Mouse (Mus musculus): Measurements from ENCODE around the gene 6030468B19Rik. TPM values are rescaled to one million over a fixed set of nuclear protein-coding genes. Genes with fewer than 3 reads are reported as not detected.

Gene 6030468B19Rik
- total and polyA plus RNA-seq, 3 experiments = 2.7 to 5.1 TPM; not detected in 1

DNA sequence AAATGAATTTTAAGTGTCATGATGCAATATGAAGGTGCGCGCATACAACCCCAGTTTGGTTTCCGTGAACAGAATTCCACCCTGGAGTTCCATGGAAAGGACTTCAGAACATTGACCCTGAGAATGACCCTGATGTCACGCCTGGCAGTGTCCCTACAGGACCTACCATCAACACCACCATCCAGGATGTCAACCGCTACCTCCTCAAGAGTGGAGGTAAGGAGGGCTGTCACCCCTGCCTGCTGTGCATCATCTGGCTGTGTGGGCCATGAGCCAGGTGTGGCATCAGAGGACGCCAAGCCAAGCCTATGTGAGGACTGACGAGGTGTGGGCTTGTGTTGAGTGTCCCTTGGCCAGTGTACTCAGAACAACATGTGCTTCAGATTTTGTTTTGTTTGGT lies 41.6 kb upstream of the 6030468B19Rik start:
- Histone ChIP-seq H3K79me2 (ENCODE audit: control insufficient read depth, insufficient read depth, low read length, poor library complexity) (no peaks in the 10 kb centered on the region), H3K9ac (ENCODE audit: control insufficient read depth, low read depth, low read length, poor library complexity, severe bottlenecking) (no peak overlapping the region), H3K4me3 (ENCODE audit: control insufficient read depth in 1 of 2, insufficient read depth in 1 of 2, low read depth in 2 of 2, low read length in 2 of 2) (no peak overlapping the region), H3K27ac (ENCODE audit: control insufficient read depth, low read depth, low read length) (no peak overlapping the region), H3K36me3 (ENCODE audit: control insufficient read depth in 1 of 2, insufficient read depth in 2 of 2, low read length in 2 of 2) (peaks cover 0 to 14% of the 10 kb centered on the region in 2 experiments; a peak in 2 of 4 replicates), H3K4me1 (ENCODE audit: control insufficient read depth in 1 of 2, insufficient read depth in 2 of 2, low read length in 2 of 2) (no peaks in the 10 kb centered on the region), H3K27me3 (ENCODE audit: control insufficient read depth in 1 of 2, insufficient read depth in 2 of 2, low read length in 2 of 2) (no peaks in the 10 kb centered on the region), H3K9me3 (replicated peaks; ENCODE audit: insufficient read depth, low read length) (no peaks in the 10 kb centered on the region)
- TF ChIP-seq POLR2A (IDR thresholded peaks at IDR 0.05; ENCODE audit: control insufficient read depth in 1 of 2, insufficient read depth in 1 of 2, low read depth in 1 of 2, low read length in 2 of 2, poor library complexity in 1 of 2) (no peak), MEF2A (IDR thresholded peaks at IDR 0.05; ENCODE audit: extremely low read depth, insufficient replicate concordance, low read depth, low read length, poor library complexity, severe bottlenecking) (no peak)
- no peak for DNase-seq (ENCODE audit: low read depth, low spot score)

DNA sequence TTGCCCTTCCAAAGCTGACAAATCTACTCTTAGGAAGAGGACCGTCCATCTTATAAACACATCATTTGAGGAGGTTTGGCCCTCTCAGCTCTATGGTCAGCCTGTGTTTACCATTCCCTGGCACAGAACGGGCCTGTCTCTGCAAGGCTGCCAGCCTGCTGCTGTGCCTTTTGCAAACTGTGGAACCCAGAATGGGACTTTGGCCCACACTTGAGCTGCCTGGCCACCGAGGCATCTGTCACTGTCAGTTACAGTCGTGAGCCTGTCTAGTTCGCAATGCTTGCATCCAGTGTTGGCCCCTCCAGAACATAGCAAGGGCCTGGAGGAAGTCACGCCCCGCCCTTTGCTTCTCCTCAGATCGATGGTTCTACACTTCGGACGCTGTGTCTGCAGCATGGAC lies 38.2 kb upstream of the 6030468B19Rik start:
- Histone ChIP-seq H3K9me3 (replicated peaks; ENCODE audit: insufficient read depth, low read length) (no peaks in the 10 kb centered on the region), H3K4me1 (ENCODE audit: control insufficient read depth in 1 of 2, insufficient read depth in 2 of 2, low read length in 2 of 2) (no peaks in the 10 kb centered on the region), H3K4me3 (ENCODE audit: control insufficient read depth in 1 of 2, insufficient read depth in 1 of 2, low read depth in 2 of 2, low read length in 2 of 2) (no peak overlapping the region), H3K36me3 (ENCODE audit: control insufficient read depth in 1 of 2, insufficient read depth in 2 of 2, low read length in 2 of 2) (peaks cover 0 to 6% of the 10 kb centered on the region in 2 experiments; a peak in 2 of 4 replicates), H3K9ac (ENCODE audit: control insufficient read depth, low read depth, low read length, poor library complexity, severe bottlenecking) (no peak overlapping the region), H3K27me3 (ENCODE audit: control insufficient read depth in 1 of 2, insufficient read depth in 2 of 2, low read length in 2 of 2) (no peaks in the 10 kb centered on the region), H3K27ac (ENCODE audit: control insufficient read depth, low read depth, low read length) (no peak overlapping the region), H3K79me2 (ENCODE audit: control insufficient read depth, insufficient read depth, low read length, poor library complexity) (no peaks in the 10 kb centered on the region)
- TF ChIP-seq MXI1 (IDR thresholded peaks at IDR 0.05; ENCODE audit: low read depth, low read length) (no peak), SMC3 (IDR thresholded peaks at IDR 0.05; ENCODE audit: low read depth, low read length) (no peak), USF2 (IDR thresholded peaks at IDR 0.05; ENCODE audit: borderline replicate concordance in 1 of 2, insufficient read depth in 1 of 2, low read depth in 1 of 2, low read length in 2 of 2) (no peak)
- DNase-seq (ENCODE audit: low read depth, low spot score) = no peak

DNA sequence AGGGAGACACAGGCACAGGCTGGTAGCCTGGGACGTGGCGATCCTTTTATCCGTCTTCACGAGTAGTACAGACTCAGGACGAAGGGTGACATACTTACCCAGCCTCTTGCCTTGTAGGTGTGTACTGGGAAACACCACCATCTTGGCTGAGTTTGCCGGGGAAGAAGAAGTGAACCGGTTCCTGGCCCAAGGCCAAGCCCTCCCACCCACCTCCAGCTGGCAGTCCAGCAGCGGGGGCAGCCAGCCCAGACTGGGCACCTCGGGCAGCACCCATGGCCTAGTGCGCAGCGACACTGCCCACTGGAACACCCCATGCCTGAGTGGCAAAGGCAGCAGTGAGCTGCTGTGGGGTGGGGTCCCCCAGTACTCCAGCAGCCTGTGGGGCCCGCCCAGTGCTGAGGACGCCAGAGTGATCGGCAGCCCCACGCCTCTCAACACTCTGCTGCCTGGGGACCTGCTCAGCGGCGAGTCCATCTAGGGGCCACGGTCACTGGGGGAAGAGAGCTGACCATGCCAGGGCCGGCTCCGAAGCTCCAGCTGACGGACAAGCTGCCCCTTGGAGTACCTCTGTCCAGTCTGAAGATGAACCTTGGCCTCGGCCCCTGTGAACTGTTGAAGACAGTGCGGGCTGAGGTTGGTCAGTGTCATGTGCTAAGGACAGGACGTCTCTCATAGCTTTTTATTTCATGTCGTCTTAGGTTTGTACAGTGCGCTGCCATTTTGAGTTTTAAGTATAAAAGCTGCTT lies 36.9 kb upstream of the 6030468B19Rik start:
- H3K27me3 ChIP-seq (ENCODE audit: control insufficient read depth in 1 of 2, insufficient read depth in 2 of 2, low read length in 2 of 2) = no peaks in the 10 kb centered on the region
- H3K9ac ChIP-seq (ENCODE audit: control insufficient read depth, low read depth, low read length, poor library complexity, severe bottlenecking) = no peak overlapping the region
- TF ChIP-seq EP300 (IDR thresholded peaks at IDR 0.05; ENCODE audit: low read depth in 1 of 2, low read length in 2 of 2) (no peak), NRF1 (IDR thresholded peaks at IDR 0.05; ENCODE audit: insufficient read depth, low read depth, low read length, poor library complexity, severe bottlenecking) (no peak), ZC3H11A (IDR thresholded peaks at IDR 0.05; ENCODE audit: low read depth, low read length) (no peak), POLR2A (IDR thresholded peaks at IDR 0.05; ENCODE audit: control insufficient read depth in 1 of 2, insufficient read depth in 1 of 2, low read depth in 1 of 2, low read length in 2 of 2, poor library complexity in 1 of 2) (no peak), MAZ (IDR thresholded peaks at IDR 0.05; ENCODE audit: low read depth, low read length) (no peak), TBP (IDR thresholded peaks at IDR 0.05; ENCODE audit: low read depth, low read length) (no peak), ETS1 (IDR thresholded peaks at IDR 0.05; ENCODE audit: low read depth, low read length) (no peak), CHD2 (IDR thresholded peaks at IDR 0.05; ENCODE audit: low read length) (no peak), HCFC1 (IDR thresholded peaks at IDR 0.05; ENCODE audit: low read depth, low read length) (no peak), CTCF (IDR thresholded peaks at IDR 0.05 in 2 of 3, conservative IDR thresholded peaks at IDR 0.05 in 1 of 3; ENCODE audit: control insufficient read depth in 1 of 3, insufficient read depth in 1 of 3, low read depth in 2 of 3, low read length in 3 of 3, poor library complexity in 1 of 3, severe bottlenecking in 1 of 3) (no peak), SMC3 (IDR thresholded peaks at IDR 0.05; ENCODE audit: low read depth, low read length) (no peak), MYB (IDR thresholded peaks at IDR 0.05; ENCODE audit: low read depth, low read length) (no peak), TAL1 (IDR thresholded peaks at IDR 0.05; ENCODE audit: low read length) (no peak), GABPA (IDR thresholded peaks at IDR 0.05; ENCODE audit: low read depth, low read length) (no peak), UBTF (IDR thresholded peaks at IDR 0.05; ENCODE audit: borderline replicate concordance, insufficient read depth, low read depth, low read length) (no peak), MXI1 (IDR thresholded peaks at IDR 0.05; ENCODE audit: low read depth, low read length) (no peak), ZKSCAN1 (IDR thresholded peaks at IDR 0.05; ENCODE audit: low read depth, low read length) (no peak)
- no peaks in the 10 kb centered on the region for H3K4me1 ChIP-seq (ENCODE audit: control insufficient read depth in 1 of 2, insufficient read depth in 2 of 2, low read length in 2 of 2)
- DNase-seq (ENCODE audit: low read depth, low spot score) = no peak
- no peak overlapping the region for H3K4me3 ChIP-seq (ENCODE audit: control insufficient read depth in 1 of 2, insufficient read depth in 1 of 2, low read depth in 2 of 2, low read length in 2 of 2)
- H3K36me3 ChIP-seq (ENCODE audit: control insufficient read depth in 1 of 2, insufficient read depth in 2 of 2, low read length in 2 of 2) = peaks cover 0 to 3% of the 10 kb centered on the region in 2 experiments; a peak in 2 of 4 replicates
- no peaks in the 10 kb centered on the region for H3K79me2 ChIP-seq (ENCODE audit: control insufficient read depth, insufficient read depth, low read length, poor library complexity)
- no peaks in the 10 kb centered on the region for H3K9me3 ChIP-seq (replicated peaks; ENCODE audit: insufficient read depth, low read length)
- no peak overlapping the region for H3K27ac ChIP-seq (ENCODE audit: control insufficient read depth, low read depth, low read length)

Data from MEL (cell line).